Comparison of ENCODE assay signal across 23 mouse cellular contexts in the genomic region with DNA sequence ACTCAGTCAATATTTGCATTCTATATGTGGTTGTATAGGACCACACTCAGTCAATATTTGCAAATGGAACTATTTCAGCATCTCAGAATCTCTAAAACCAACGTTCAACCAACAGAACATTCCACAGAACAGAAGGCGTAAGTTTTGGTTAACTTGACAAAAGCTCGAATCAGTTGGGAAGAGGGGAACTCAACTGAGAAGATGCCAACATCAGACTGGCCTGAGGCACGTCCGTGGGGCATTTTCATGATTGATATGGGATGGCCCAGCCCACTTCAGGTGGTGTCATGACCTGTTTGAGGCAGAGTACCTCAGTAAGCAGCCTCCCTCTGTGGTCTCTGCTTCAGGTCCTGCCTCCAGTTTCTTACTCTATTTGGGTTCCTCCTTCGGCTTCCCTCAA.
"Had no signal": no experiment of that assay in that cellular context is flagged by ENCODE, and none has a peak within 500 bp of the region (broad histone marks: within the 10 kb centered on the region; RNA-seq: fewer than 3 reads in every experiment).

No protein-coding gene starts in this region.

- H3K36me3 ChIP-seq: hindbrain, embryonic 12.5 days; intestine, embryonic 15.5 days; limb, embryonic 10.5 days; limb, embryonic 12.5 days had no signal

- H3K4me1 ChIP-seq: heart, embryonic 10.5 days; heart, embryonic 12.5 days; intestine, embryonic 15.5 days; limb, embryonic 12.5 days had no signal

- H3K9me3 ChIP-seq: heart, embryonic 10.5 days; heart, embryonic 12.5 days; hindbrain, embryonic 10.5 days; hindbrain, embryonic 12.5 days; intestine, embryonic 15.5 days; limb, embryonic 10.5 days; limb, embryonic 12.5 days had no signal

- H3K4me2 ChIP-seq: heart, embryonic 12.5 days; hindbrain, embryonic 12.5 days; hindbrain, embryonic 14.5 days; intestine, embryonic 15.5 days; limb, embryonic 12.5 days had no signal

- H3K27me3 ChIP-seq: heart, embryonic 12.5 days; hindbrain, embryonic 12.5 days; intestine, embryonic 15.5 days; limb, embryonic 12.5 days had no signal

- DNase-seq: gastrocnemius, adult 2 months; gastrocnemius, postnatal 10 days; gastrocnemius, postnatal 25 days; heart, postnatal 10 days; heart, postnatal 4 days; kidney, adult 18-20 months; kidney, adult 8-10 months; kidney, postnatal 10 days; kidney, postnatal 25 days; kidney, postnatal 4 days had no signal

- ATAC-seq: forebrain, embryonic 16.5 days; inflammation-experienced regulatory T-cells, adult 6 months; intestine, embryonic 15.5 days; intestine, postnatal 0 days had no signal

- H3K27ac ChIP-seq: gastrocnemius, adult 2 months; heart, embryonic 10.5 days; hindbrain, embryonic 10.5 days; hindbrain, embryonic 12.5 days; hindbrain, embryonic 14.5 days; intestine, embryonic 15.5 days; layer of hippocampus, adult 2 months; left cerebral cortex, adult 2 months; limb, embryonic 10.5 days; limb, embryonic 12.5 days had no signal

- H3K4me3 ChIP-seq: gastrocnemius, adult 2 months; heart, embryonic 10.5 days; heart, embryonic 12.5 days; hindbrain, embryonic 10.5 days; hindbrain, embryonic 12.5 days; intestine, embryonic 15.5 days; layer of hippocampus, adult 2 months; left cerebral cortex, adult 2 months; limb, embryonic 10.5 days; limb, embryonic 12.5 days had no signal

- H3K9ac ChIP-seq: heart, embryonic 12.5 days; hindbrain, embryonic 12.5 days; hindbrain, embryonic 14.5 days; intestine, embryonic 15.5 days; limb, embryonic 12.5 days had no signal
